Mouse (Mus musculus) activated CD4-positive, CD25-positive, alpha-beta regulatory T cell, adult 4 months (primary cell): ENCODE data around the gene Gm17660. TPM values are rescaled to one million over a fixed set of nuclear protein-coding genes. Genes with fewer than 3 reads are reported as not detected.

ENCODE experiments used
- ATAC-seq: one replicate; pipeline ENCODE4 v1.8.0; 2017
- polyA plus RNA-seq, 2 experiments: library from polyadenylated mRNA; unstranded; fragments of 100-300 nt; shearing (Covaris generic); gene quantifications; one replicate each; pipeline ENCODE4 v1.2.1; 2017

Gene Gm17660
- polyA plus RNA-seq: not detected

DNA sequence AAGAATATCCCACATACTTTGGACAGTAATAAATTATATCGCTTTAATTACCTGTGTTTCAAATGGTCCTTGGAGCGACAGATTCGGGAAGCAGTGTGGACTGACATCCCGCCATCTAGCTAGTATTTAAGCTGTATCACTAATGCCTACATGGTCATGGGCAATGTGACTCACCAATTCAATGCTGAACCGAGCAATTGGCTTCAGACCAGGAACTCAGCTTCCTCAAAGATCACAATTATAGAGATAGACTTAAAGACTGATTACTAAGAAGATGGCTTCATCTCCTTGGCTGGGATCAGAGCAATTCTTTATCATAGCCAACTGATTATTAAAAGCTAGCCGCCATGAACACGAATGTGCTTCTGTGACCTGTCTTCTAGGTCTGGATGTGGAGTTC, at the start of gene Gm17660:
Gm17660 (minus strand) TSS at position 101 of the 400 bp plus-strand sequence.
- ATAC-seq: no peak

GRCm38 (mm10) chr5:104126561-104127320, 49.3 kb upstream of the Gm17660 start:
- ATAC-seq: no peak

- no peak for ATAC-seq
Observed at GRCm38 (mm10) chr5:104124016-104124658, 46.7 kb upstream of the Gm17660 start.

DNA sequence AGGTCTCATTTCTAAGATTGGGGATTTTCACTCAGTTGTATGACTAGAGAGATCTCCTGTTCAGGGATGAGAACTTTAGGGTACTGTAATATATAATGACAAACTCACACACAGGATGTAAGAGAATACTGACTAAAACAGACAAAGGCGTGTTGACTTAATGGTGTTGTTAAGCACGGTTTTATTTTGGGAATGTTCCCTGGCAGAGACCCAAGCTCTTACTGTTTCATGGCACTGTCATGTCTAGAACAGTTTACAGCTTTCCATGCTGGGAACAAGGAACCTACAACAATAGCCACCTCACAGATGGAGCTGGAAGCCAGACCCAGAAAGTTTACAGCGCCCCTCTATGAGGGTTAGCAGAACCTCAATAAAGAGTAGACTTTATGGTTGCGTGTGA, 38.5 kb upstream of the Gm17660 start:
- ATAC-seq: no peak

- ATAC-seq: no peak
Observed at GRCm38 (mm10) chr5:104115118-104115517, 37.7 kb upstream of the Gm17660 start.

GRCm38 (mm10) chr5:104113491-104114172, 36.2 kb upstream of the Gm17660 start, which contains the start of gene Sparcl1:
Gene Sparcl1 (minus strand): TSS chr5:104113733.
- ATAC-seq: no peak

DNA sequence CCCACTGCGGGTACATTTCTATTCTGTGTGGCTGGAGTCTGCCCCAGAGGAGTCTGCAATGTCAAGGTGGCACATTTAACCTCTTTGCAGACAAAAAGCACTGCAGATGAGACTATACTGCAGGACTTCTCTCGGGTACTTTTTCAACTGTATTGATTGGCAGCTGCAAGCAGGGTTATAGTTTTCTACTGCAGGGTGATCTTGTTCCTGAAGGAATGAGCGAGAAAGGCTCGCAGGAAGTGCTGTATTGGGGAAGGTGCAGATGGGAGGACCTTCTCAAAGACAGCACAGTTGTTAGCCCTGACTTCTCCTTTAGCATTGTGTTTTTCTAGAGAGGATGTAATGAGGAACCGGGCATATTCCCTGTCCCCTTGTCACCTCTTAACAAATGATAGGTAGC, 35.1 kb upstream of the Gm17660 start:
- ATAC-seq: no peak

DNA sequence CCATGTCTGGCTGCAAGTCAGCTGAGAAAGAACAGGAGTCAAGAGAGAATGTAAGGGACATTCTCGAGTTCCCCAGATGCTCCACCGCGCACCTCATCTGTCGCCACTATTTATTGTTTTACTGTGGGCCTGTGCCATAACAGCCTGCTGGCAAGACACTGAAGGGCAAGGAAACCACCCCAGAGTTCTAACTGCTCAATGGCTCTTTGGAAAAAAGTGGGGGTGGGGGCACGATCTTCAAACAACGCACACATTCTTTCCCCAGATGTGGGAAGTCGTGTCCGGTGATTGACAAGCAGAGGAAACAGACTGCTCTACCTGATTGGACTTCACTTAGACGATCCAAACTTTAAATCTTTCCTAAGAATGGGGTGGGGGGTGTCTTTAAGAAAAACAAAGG, 34.6 kb upstream of the Gm17660 start:
- no peak for ATAC-seq

DNA sequence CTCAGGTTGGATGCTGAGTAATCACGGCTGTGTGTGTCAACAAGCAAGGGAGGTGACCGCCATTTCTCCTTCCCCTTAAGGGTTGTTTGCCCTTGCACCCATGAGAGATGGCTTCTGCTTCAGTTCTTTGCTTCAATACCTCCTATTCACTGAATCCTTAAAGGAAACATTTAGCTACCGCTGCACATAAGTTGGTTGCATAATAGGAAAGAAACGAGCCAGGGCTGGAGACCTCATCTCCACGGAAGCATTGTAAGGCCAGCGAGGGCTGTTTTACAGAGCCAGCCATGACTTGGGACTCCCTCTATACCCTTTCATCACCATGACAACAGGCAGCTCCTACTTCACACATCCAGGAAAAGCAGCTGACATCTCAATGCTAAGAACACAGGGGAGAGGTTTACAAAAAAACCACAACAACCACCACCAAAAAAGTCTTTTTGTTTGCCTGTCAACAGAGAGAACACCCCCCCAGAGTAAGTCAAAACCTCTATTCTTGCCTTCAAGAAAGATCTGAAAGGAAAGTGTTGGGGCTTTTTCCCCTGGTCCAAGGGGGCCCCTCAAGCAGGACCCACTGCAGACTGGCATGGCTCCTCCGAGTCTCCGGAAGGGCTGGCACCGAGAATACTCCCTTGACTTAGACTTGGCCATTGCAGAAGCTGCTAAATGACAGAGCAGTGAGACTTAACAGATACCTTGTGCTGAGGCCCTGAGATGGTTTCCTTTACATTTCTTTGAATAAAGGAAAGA, 32.9 kb upstream of the Gm17660 start:
- ATAC-seq: no peak

DNA sequence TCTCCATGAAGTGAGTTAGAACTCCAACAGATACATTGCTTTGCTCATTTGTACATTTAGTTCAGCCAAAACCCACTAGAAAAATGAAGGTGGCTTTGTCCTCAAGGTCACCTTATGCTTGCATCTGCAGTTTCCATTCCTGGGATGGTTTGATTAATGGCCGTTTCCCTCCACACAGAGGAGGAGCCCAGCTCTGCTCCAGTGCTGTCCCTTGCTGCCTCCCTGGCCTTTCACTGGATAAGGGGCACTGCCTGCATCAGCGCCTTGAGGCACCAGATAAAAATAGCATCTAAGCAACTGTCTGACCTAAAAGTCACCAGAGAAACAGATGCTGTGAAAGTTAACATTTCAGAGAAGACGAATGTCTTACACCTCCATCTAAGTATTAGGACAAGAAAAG, 32.1 kb upstream of the Gm17660 start:
- no peak for ATAC-seq

DNA sequence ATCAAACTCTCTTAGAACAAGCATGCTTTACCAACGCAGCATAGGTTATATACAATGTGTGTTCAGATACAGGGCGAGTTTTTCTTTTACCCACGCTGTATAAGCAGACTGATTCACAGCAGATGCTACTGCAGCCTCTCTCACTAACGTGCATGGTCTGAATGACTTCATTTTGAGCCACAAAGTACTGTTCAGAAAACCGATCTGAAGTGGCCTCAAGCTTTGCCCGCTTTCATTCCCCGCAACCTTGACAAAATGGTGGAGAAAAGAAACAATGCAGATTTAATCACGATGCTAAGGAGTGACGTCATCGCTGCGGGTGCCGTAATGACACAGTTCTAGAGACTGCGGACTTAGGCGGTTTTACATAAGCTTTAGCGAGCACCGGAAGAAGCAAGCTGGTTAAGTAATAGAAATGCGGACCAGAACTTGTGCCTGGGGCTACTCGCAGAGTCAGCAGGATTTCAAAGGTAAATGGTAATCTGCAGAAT, 31.5 kb upstream of the Gm17660 start:
- no peak for ATAC-seq

GRCm38 (mm10) chr5:104108127-104108875, 30.9 kb upstream of the Gm17660 start:
- ATAC-seq: no peak

GRCm38 (mm10) chr5:104104111-104104510, 26.7 kb upstream of the Gm17660 start:
- no peak for ATAC-seq

- no peak for ATAC-seq
Observed at GRCm38 (mm10) chr5:104103171-104103570, 25.8 kb upstream of the Gm17660 start.

DNA sequence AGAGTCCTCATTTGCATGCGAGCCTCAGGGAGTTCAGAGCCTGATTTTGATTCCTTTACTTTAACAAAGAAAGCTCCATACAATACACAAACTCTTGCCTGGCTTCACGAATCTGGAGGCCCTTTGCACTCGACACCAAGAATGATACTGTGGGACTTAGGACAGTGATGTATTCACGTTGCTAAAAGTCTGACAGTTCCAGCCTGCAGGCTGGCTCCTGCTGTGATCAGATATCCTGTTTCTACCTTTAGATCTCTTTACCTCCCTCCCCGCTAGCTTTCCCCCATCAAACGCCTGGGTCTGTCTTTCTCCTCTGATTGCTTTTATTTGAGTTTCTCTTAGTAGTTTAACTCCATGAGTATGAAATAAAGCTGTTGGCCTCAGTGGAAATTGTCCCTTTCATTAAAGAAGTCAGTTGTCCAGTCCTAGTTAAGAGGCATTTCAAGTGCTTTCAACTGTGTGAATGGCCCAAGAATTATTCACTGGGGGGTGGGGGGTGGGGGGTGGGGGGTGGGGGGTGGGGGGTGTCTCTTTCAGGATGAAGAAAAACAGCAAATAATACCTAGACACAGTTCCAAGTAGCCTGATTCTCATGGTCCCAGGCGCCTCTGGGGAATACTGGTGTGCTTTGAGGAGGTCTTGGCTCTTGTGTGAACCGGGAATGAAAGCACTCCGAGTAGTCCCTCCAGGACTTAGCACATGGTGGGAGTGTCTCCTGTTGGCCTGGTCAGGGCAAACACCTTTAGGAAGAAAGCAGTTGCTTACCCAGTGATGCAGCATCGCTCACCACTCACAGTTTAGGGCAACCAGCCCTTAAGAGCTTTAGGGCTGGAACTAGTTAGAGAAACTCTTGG, 24.5 kb upstream of the Gm17660 start:
- no peak for ATAC-seq

DNA sequence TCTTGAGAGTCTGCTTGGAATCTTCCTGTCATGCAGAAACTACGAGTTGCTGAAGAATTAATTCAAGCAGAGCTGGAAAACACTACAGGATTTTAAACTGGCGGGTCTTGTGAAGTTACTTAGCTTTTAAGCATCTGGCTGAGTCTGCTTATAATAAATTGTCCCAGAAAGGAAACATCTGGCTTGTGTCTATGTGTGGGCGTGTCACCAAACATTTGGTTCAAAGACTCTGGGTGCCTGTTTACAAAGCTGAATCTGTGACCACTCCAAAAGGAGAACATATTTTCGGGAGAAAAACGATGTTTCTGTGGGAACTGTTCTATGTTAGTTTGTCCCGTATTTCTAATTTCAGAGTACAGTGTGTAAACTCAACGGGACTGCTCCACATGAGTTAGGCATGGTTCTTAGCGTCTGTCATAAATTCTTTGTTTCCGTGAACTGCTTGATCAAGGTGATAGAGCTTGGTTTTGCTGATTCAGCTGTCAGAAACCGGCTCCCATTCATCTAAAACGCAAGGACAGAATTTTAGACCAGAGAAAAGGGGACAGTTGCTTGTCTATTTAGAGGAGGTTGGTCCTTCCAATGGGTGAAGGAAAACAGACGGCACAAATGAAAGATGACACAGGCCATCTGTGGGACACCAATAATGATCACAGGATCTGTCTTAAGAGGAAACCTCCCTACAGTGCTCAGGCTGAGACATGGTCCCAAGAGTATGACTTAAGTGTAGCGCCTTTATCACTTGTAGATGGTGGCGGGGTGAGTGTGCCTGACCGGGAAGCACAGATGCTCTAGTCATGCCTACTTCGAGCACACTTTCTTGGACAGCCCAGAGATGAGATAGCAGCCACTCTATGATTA, 18.9 kb upstream of the Gm17660 start:
- no peak for ATAC-seq

DNA sequence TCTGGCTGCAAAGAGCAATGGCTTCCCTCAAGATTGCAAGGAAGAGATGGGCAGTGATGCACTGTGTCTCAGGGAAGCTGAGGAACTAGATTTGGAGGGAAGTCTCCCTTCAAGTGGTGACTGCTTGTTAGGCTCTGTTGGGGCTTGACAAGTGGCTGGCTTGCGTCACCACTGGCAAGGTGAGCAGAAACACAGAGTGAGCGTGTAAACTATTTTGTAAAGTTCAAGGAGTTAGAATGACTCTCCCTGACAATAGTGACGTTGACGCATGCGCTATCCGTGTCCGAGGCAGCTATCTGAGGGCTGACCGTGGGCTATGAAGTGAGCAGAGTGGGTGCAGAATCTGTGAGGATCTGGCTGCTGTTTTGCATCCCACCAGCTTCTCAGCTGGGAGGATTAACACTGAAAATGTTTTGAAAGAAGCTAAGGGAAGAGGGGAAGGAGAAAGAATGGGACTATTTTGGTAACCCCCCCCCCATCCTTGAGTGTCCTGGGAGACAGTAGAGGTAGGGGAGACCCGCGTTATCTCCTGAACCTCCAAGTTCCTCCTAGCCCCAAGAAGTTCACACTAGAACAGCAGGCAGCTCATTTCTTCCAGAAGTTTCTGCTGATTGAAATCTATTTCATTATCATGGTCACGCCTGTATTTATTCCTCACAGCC, 18.1 kb upstream of the Gm17660 start:
- no peak for ATAC-seq

- ATAC-seq: no peak
Observed at GRCm38 (mm10) chr5:104089751-104090150, 12.3 kb upstream of the Gm17660 start.

DNA sequence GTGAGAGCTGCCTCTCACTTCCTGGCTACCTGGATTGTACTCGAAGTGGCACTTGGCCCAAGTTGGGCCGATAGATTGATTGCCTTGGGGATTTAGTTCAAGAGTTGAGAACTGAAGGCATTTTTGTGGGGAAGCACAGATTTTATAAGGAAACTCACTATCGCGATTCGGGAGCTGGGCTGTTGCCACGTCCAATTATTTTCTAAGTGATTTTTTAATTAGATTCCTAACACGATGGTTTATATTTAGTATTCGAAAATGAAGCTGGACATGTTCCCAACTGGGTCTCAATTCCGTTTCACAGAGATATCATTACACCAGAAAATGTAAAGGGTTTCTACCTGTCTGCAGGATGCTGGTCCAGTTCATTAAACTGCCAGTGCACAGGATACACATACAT, 8.0 kb upstream of the Gm17660 start:
- ATAC-seq: no peak
